Mouse (Mus musculus): Measurements from ENCODE around the gene Trio.

DNA sequence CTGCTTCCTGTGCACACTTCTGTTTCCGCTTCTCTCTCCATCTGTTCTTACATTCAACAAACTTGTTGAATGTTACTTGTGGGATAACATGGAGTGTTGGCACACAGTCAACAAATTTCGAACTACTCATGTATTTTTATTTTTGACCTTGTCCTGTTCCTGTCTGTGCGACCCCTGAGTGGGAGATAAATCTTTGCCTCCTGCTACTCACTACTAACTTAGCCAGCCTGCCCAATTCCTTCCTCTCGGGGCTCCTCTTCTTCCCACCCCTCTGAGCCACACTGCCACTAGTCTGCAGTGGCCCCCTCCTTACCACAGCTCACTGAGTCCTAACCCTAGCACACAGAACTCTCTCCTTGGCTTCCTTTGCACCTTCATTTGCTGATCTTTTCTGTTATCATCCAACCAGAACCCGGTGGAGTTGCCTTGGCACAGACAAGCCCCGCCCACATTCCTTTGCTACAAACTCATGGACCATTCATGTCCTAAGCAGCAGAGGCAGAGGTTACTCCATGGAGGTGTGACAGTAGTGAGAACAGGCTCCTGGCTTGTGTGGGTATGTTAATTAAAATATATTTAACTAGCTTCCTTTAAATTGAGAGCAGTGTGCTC lies 126.7 kb downstream of the Trio start:
- no peak for TF ChIP-seq CTCF (IDR thresholded peaks at IDR 0.05; ENCODE audit: borderline replicate concordance, insufficient read depth, low read length)
- TF ChIP-seq POLR2A (IDR thresholded peaks at IDR 0.05; ENCODE audit: low read depth, low read length): no peak

Data from embryonic fibroblast, embryonic 13.5 days (primary cell).